Mouse (Mus musculus): ENCODE results near the gene 2410131K14Rik. TPM values are rescaled to one million over a fixed set of nuclear protein-coding genes. Genes with fewer than 3 reads are reported as not detected.

2410131K14Rik gene
- 1 to 10 TPM; 6.3 to 9.0 TPM for total RNA-seq (2021)
- long read RNA-seq, experiment 1, full-length matches to known transcripts: 9 of 9 reads
- long read RNA-seq, experiment 1, partial matches to known transcripts: 0 of 9 reads
- long read RNA-seq, experiment 1, other reads (novel, unspliced or antisense): 0 of 9 reads
- long read RNA-seq, experiment 2, full-length matches to known transcripts: 16 of 24 reads
- long read RNA-seq, experiment 2, partial matches to known transcripts: 1 of 24 reads
- long read RNA-seq, experiment 2, other reads (novel, unspliced or antisense): 7 of 24 reads

DNA sequence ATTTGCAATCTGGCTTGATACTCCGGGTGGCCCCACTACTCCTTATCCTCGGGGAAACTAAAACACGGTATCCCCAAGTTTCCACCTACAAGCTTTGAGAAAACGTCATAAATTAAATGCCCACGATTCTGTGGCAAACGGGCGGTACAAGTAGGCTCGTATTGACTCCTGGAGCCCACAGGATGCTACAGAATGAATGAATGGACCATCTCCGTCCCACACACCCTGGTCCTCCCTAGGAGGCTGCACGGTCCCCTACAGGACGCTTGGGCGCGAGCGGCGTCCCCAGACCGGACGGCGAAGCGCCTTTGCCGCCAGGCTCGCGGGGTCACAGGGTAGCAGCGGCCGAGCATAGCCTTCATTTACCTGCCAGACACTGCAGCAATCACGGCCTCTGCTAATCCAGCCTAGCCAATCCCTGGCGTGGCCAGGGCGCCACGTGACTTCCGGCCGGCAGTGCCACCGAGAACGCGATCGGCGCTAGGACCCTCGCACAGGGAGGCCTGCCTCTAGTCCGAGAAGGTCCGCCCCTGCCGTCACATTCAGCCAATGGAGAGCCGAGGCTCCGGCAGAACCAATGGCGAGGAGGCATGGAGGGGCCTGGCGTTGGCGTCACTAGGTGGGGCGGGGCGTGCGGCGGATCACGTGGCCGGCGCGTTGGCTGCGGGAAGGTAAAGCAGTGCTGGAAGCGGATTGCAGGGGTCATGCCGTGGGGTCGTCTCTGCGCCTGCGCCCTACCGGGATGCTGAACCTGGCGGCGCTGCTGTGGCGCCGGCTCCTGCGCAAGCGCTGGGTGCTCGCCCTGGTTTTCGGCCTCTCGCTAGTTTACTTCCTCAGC, at the start of gene 2410131K14Rik, which contains the start of gene Rnft2:
TSS of gene 2410131K14Rik (plus strand) at position 622 of the 838 bp plus-strand sequence.
TSS of gene Rnft2 (minus strand) at position 511 of the 838 bp plus-strand sequence.
- peak; percentile 98 for DNase-seq (ENCODE audit: low spot score in 2 of 2)

DNA sequence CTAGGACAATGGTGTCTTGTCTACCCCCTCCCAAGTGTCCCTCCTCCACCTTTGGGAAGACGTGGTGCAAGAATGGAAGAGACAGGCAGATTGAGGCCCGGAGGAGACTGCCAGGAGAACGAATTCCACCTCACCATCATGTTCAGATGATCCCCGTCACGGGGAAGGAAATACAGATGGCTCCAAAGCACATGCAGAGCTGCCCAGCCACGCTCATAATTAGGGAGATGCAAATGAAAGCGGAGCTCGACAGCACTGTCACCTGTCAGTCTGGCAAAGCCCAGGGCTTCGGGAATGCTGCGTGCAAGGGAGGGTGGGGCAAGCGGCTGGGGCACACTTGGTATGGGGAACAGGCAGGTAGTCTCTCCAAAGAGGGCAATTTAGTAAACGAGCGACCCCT, 47.6 kb upstream of the 2410131K14Rik start:
- DNase-seq (ENCODE audit: low spot score in 2 of 2): no peak

DNA sequence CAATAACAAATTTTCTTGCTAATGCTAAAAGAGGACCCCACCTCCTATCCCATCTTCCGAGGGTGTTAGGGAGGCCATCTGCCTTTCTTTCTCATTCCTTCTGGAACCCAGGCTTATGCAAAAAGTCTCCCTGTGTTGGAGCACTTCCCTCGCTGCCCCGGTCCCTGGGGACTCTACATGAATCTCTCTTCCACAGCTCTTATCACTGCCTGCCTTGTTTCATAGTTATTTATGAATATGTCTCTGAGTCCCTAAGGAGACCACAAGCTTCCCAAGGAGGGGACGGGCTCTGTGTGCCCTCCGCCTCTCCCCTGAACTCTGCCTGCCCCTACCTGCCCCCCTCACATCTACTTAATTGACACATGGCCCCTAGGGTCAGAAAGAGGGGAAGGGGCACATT, 45.4 kb upstream of the 2410131K14Rik start:
- no peak for DNase-seq (ENCODE audit: low spot score in 2 of 2)

DNA sequence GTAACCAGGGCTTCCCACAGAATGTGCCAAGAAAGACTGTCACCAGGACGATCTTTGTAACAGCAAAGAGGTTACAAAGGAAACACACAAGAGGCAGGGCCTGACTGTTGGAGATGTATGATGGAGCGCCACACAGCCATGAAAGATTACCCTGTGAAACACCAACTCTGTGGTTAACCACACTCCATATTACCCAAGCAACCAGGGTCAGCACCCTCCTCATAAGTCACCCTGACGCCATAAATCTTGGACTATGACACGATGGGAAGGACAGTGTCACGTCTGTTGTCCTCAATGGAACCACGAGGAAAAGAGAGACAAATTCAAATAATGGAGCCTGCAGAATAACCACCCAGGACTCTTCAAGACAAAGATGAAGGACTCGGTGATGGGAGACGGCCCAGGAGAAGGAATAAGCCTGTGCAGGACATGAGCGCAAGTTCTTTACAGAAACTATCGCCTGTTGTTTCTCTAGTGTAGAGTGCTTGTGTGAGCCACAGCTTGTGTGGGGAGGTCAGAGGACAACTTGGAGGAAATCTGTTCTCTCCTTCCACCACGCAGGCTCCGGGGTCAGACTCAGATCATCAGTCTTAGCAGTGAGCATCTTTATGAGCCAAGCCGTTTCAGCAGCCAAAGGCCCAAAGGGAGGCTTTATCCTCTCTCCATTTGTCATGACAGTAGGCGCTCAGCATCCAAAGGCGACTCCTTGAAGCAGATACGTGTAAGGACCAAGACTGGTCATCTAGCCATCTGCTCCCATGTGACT, 40.2 kb upstream of the 2410131K14Rik start:
- no peak for DNase-seq (ENCODE audit: low spot score in 2 of 2)

DNA sequence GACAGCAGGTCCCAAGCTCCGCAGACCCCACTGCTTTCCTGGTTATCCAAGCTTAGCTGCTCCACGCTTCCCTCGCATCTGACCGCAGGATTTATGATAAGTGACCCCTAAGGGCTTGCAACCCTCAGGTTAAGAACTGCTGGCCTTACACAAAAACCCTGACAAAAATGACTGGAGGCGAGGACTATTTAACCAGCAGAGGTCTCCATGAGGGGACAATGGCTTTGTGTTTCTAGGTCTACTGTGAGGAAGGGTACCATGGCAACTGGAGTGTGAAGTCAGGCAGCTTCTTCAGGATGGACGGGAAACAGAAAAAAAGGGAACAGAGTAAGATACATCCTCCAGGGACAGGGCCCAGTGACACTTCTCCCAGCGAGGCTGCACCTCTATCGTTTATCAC, 39.2 kb upstream of the 2410131K14Rik start:
- no peak for DNase-seq (ENCODE audit: low spot score in 2 of 2)

DNA sequence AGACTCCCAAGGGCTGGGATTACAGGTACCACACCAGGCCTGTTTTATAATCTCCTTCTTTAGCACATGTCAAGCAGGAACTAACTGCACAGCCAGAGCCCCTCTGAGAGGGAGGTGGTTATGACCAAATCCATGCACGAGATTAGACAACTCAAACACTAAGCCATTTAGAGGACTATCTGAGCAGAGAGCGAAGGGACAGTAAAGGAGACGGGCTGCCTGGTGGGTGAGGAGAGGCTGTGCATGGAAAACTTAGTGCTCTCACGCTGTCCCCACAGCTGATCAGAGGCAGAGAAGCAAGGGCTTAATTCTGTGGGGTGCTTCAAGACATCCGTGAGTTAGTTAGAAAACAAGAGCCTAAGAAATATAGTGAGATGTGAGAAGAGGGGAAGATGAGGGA, 31.0 kb upstream of the 2410131K14Rik start:
- no peak for DNase-seq (ENCODE audit: low spot score in 2 of 2)

DNA sequence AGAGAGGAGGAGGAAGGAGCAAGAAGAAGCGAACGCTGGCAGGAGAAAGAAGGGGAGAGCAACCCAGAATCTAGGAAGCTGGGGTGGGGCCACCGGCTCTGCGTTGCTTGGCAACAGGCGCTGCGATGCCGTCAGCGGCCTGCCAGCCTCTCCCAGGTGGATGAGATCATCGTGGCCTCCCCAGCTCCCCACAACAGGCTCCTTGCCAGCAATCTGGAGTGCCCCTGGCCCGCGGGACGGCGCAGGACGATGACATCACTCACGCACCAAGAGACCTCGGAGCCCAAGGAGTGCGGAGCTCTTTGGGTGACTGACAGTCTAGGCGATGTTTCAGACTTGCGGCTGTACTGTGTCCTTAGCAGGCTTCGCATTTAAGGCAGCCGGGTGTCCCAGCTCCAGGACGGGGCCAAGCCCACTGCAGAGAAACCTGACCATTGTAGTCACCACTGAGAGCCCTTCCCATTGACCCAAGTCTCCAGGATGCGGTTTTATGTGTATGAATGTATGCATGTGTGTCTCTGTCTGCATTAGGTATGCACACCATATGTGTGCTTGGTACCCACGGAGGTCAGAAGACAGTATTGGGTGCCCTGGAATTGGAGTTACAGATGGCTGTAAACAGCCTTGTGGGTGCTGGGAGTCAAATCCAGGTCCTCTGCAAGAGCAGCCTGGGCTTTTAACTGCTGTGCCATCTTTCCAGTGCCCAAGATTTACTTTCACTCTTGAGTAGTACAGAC, 30.4 kb upstream of the 2410131K14Rik start:
- peak; percentile 65 to 73 for DNase-seq (ENCODE audit: low spot score in 2 of 2)

DNA sequence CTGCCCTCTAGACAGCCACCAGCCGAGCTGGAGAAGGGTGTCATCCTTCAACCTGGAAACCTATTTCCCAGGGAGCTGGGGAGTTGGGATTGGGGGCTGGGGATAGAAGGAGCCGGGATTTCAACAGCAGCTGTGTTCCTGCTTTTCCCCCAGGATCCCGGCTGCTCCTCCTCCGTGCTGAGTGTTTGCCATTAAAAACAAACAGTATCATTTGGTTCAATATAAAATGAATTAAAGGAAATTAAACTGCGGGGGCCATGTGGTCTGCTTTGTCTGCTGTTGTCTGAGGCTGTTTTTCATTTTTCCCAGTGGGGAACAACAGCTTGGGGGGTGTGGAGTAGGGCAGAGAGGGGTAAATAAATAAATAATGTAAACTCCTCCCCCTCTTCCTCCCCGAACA, 27.6 kb upstream of the 2410131K14Rik start:
- DNase-seq (ENCODE audit: low spot score in 2 of 2): no peak

DNA sequence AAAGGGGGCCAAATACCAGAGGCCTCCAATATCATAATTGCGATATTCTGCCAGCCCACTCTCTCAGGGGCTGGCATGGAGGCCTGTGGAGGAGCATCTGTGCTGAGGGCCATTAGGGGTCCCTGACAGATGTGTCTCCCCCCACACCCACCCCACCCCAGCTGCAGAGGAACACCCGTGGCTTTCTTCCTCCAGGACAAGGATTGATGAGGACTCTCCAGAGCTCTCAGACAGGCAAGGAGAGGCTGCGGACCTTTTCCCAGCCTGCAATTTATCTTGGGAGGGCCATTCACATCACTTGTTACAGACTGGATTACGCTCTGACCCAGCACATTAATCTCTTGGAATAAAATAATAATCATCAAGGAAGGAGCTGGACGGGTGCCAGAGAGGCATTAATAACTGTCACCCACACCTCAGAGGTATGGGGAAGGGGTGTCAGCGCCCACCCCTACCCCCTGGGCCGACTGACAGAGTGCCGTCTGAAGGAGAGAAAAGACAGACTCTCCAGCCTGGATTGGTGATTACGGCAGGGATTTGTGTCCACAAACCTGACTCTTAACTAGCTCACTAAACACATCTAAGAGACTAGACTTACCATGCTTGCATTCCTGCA, 21.8 kb upstream of the 2410131K14Rik start:
- no peak for DNase-seq (ENCODE audit: low spot score in 2 of 2)

DNA sequence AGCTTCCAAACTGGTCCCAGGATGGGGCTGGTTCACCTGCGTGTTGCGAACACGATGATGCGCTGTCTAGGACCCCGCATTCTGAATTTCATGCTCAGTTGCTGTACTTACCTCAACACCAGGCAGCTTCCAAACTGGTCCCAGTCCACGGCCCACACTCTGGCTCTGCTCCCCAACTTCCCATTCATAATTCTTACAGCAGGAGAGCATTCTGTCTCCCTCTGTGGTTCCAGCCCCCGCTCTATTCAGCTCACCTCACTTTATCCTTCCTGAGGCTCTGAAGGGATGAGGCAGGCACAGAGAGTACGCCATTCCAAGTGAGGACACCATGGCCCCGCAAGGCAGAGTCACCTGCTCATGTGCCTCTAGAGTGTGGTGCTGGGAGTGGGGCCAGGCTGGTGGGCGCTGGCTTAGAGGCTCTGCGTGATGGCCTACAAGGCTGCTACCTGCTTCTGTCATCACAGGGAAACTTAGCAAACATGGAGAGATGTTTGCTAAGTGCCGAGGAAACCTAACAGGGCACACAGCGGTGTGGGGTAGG, 14.9 kb upstream of the 2410131K14Rik start:
- DNase-seq (ENCODE audit: low spot score in 2 of 2): no peak

DNA sequence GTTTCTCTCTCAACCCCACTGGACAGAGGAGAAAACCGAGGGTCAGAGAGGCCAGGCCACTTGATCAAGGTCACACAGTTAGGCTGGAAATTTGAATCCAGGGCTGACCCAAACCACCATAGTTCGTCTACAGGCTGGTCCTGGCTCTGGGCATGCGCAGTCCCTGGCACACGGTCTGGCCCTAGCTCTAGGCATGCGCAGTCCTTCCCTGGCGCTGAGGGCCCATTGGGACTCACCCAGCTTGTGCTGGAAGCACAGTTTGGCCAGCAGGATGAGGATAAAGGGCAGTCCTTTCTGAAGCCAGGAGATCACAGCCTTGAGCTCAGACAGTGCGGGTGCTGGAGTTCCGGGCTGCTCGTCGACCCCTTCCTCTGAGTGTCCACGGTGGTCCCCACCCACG, 8.1 kb upstream of the 2410131K14Rik start:
- DNase-seq (ENCODE audit: low spot score in 2 of 2): peak in 1 of 2 experiments; percentile 40

DNA sequence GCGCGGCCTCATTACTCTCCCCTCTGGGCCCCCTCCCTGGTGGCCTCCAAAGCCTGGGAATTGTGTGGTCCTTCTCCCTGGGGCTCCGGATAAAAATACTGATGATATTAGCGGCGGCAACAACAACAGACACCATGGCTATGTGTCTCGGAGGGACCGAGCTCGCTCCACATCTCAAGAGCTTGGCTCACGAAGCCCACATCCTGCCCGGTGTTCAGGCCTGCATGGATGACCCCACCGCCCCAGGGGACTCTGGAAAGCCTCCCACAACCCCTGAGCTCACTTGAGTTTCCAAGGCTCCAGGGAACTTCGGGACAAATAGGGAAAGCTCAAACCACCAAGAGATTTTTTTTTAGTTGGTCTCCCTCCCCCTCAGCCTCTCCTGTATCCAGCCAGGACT, 5.4 kb upstream of the 2410131K14Rik start:
- no peak for DNase-seq (ENCODE audit: low spot score in 2 of 2)

DNA sequence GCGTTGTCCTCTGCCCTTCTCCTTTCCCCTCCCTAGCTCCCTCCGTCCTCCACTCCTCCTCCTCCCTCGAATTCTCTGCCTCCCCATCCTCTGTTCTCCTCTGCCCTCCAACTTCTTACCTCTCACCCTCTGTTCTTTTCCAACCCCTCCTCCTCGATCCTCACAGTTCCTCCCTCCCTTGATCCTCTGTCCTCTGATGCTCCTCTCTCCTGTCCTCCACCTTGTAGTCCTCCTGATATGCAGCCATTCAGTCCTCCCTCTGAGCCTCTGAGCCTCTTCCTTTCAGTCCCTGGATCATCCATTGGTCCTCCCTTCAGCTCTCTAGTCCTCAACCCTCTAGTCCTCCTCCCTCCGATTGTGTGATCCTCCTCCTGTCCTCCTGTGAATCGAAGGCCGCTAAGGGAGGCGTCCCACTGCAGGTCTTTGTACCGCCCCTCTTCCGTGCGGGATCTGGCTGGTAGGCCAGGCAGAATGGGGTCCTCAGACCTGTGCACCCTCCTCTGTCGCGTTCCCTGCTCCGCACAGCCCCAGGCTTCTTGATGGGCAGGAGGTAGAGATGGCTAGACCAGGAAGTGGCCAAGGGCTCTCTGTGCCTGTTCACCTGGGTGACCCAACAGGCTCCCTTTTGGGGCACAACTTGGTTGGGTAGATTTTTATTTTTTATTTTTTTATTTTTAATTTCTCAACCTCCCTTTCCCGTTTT, 730 bp downstream of the 2410131K14Rik start:
- no peak for DNase-seq (ENCODE audit: low spot score in 2 of 2)

DNA sequence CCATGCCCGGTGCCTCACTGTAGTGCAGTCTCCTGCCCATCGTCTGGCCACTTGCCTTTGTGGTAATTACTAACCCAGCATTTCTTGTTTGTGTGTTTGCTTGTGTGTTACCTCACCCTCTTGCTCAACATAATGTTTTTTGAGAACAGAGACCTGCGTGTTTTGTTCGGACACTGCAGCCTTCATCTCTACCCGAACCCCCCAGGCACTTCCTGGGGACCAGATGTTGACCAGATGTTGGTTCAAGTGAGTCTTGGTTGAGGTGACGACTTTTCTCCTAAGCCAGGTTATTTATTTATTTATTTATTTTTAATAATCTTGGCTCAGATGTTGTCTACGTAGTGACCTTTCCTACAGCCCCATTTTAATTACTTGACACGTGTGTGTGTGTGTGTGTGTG, 2.4 kb downstream of the 2410131K14Rik start:
- DNase-seq (ENCODE audit: low spot score in 2 of 2): no peak

DNA sequence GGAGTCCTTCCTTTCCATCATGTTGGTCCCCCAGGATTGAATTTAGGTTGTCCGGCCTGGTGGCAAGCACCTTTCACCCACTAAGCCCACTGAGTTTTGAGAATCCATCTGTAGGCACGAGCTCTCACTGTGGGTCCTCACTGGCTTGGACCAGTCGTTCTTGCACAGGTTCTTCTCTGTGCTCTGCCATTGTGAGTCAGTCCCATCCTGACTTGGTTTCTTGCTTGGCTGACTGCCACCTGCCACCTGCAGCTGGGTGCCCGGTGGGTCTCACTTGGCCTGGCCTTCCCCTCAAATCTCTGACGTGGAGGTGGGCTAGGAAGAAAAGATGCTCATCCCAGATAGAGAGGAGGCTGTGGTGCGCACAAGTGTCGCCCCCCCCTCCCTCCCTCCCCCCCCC, 6.0 kb downstream of the 2410131K14Rik start:
- no peak for DNase-seq (ENCODE audit: low spot score in 2 of 2)

DNA sequence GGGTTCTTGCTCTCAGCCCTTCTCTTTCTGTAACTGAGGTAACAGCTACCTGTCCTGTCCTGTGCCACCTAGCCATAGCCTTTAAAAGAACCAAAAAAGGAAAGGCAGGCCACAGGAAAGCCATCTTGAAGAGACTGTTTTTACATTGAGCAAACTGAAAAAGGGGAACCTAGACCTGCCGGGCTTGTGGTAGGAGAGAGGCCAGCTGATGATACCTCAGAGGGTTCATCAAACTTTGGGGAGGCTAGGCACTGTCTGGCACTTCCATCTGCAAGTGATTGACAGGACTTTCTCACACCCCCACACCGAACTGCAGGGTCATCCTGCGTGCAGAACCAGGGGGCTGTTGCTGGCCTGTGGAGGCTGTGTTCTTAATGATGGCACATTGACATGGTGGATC, 8.5 kb downstream of the 2410131K14Rik start:
- no peak for DNase-seq (ENCODE audit: low spot score in 2 of 2)

DNA sequence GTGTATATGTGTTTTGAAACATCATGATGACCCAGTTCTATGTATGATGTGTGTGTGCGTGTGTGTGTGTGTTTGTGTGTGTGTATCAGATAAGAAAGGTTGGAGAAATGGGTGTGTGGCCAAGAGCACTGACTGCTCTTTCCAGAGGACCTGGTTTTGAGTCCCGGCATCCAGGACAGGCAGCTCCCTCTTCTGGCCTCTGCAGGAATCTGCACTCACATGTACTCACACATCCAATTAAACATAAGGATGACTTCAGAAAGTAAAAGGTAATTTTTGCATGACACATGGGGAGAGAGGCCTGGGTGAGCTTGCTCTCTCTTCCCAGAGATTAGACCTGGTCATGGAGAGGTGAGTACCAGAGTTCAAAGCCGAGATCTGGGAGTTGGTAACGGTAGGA, 12.0 kb downstream of the 2410131K14Rik start:
- DNase-seq (ENCODE audit: low spot score in 2 of 2): no peak

DNA sequence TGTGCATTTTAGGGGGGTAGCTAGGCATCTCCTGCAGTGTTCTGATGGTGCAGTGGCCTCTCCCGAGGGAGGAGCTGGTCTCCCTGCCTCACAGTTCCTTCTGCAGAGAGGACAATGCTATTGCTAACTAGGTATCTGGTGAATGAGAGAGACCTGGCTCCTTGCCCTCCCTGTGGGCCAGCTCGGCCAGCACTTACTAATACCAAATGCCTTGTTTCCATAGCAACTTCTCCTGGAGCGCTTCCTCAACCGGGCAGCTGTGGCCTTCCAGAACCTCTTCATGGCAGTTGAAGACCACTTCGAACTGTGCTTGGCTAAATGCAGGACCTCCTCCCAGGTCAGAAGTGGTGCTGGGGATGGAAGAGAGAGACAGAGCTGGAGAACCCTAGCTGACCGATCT, 14.1 kb downstream of the 2410131K14Rik start:
- DNase-seq (ENCODE audit: low spot score in 2 of 2): no peak

DNA sequence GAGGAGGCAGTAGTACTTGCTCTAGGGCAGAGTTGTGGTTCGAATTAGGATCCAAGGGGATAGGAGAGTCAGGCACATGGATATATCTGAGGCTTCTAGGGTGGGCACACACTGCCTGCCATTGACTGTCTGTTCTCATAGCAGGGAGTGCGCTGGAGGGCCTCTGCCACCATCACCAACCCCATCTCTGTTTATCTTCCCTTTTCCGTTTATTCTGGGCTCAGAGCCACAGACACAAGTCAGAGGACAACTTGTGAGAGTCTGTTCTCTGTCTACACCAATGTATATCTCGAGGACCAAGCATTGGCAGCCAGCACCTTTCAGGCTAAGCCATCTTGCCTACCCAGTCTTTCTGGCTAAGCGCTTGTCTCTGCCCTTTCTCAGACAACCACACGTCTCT, 14.6 kb downstream of the 2410131K14Rik start:
- DNase-seq (ENCODE audit: low spot score in 2 of 2): no peak

DNA sequence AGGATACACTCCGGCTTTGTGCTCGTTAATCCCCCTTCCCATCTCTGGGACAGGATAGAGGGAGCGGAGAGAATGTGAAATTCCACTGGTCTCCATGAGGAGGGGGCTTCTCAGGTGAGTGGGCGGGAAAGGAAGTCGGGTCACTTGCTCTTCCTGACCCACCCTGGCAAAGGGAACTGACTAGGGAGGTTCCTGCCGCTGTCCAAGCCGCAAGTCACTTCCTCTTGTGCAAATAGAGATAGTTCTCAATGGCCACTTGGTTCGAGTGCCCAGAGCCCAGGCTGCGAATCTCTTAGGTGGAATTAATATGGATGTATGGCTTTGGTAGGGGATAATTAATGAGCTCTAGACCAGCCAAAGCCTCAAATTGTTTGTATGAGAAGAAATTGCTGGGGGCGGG, 15.0 kb downstream of the 2410131K14Rik start:
- DNase-seq (ENCODE audit: low spot score in 2 of 2): no peak
